Mouse (Mus musculus): Measurements from ENCODE around the gene Bach2. TPM values are rescaled to one million over a fixed set of nuclear protein-coding genes. Genes with fewer than 3 reads are reported as not detected.

Bach2 gene
- total RNA-seq, 2 experiments from 2014 or later: 10.4 to 14.4 TPM

DNA sequence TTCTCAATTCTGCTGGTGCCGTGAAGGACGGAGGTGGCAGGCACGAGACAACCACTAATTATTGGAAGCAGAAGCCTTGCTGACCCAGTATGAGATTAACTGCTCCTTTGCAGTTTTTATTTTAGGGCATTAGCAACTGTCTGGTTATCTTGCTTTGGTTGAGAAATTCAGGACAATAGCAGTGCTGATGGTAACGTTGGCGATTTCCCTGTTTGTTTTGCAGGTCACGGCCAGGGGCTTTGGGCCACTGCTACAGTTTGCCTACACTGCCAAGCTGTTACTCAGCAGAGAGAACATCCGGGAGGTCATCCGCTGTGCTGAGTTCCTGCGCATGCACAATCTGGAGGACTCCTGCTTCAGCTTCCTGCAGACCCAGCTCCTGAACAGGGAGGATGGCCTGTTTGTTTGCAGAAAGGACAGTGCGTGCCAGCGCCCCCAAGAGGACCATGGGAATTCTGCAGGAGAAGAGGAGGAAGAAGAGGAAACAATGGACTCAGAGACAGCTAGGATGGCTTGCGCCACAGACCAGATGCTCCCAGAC, 323.0 kb downstream of the Bach2 start:
- peak; percentile 59 to 75 for DNase-seq (ENCODE audit: low spot score in 2 of 2)
- intact Hi-C loops (cut with DNase I): loop anchor here (5.0 kb wide), 1 partner anchor 319 kb away; no protein-coding TSS in a partner anchor

DNA sequence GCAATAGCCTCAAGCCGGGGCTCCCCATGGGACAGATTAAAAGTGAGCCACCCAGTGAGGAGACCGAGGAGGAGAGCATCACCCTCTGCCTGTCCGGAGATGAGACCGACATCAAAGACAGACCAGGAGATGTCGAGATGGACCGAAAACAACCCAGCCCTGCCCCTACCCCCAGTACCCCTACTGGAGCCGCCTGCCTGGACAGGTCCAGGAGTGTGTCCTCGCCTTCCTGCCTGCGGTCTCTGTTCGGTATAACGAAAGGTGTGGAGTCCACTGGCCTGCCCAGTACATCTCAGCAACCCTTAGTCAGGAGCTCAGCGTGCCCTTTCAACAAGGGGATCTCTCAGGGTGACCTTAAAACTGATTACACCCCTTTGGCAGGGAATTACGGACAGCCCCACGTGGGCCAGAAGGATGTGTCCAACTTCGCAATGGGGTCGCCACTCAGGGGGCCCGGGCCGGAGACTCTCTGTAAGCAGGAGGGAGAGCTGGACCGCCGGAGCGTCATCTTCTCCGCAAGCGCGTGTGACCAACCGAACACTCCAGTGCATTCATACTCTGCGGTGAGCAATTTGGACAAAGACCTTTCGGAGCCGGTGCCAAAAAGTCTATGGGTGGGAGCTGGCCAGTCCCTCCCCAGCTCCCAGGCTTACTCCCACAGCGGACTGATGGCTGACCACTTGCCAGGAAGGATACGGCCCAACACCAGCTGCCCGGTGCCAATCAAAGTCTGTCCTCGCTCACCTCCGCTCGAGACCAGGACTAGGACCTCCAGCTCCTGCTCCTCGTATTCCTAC, 323.9 kb downstream of the Bach2 start:
- intact Hi-C loops (cut with DNase I): loop anchor here (5.0 kb wide), 1 partner anchor 320 kb away; no protein-coding TSS in a partner anchor

DNA sequence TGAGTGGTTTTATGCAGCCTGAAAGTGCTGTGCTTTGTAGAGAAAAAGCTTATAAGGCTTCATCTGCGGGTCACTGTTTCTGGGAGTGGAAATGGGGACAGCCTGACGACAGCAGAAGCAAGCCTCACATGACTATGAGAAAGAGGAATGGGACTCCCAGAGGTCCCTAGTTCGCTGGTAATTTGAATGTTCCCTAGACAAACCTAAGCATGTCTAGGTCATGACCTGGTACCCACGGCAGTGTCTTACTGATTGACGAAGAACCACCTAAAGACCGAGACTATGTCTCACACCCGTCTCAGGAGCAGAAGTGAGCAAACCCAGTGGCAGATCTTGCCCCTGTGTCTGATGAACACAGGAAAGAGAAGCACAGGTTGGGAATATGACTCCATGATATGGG, 325.8 kb downstream of the Bach2 start:
- intact Hi-C loops (cut with DNase I): loop anchor here (5.0 kb wide), 1 partner anchor 322 kb away; no protein-coding TSS in a partner anchor
- no peak for DNase-seq (ENCODE audit: low spot score in 2 of 2)

More for the DNA sequence above, 323.9 kb downstream of the Bach2 start:
- no peak for DNase-seq (ENCODE audit: low spot score in 2 of 2)

DNA sequence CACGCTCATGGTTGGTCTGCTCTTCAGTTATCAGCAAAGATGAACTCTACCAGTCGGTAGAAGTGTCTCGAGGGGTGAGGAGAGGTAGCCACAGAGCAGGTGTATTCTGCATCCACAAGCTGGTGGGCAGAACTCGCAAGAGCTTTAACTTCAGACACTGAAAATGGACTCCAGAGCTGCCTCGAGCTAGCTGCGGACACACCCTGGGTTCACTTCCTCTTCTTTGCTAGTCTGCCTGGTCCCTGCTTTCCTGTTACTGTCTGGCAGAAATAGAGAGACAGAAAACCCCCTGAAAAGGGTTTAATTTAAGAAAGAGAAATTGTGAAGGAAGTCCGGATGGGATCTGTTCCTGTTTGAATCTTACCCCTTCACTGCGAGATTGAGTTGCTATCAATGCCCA, 326.3 kb downstream of the Bach2 start:
- intact Hi-C loops (cut with DNase I): loop anchor here (5.0 kb wide), 1 partner anchor 323 kb away; no protein-coding TSS in a partner anchor
- no peak for DNase-seq (ENCODE audit: low spot score in 2 of 2)

DNA sequence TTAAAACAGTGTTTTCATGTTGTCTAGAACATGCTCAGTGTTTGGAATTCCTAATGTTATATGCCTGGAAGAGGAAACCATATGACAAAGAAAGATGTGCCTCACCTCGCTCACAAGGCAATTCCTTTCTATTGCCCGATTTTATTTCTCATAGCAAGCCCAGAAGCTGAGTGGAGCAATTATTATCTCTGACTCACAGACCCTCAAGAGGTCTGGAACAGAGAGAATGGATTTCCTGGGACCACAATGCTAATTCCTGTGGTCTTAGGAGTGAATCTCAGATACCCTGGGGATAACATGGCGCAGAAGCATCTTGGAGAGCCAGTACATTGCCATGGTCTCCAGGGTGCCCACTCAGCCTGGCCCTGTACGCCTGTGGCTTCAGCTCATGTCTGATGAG, 330.4 kb downstream of the Bach2 start:
- intact Hi-C loops (cut with DNase I): no loop called here
- no peak for DNase-seq (ENCODE audit: low spot score in 2 of 2)

DNA sequence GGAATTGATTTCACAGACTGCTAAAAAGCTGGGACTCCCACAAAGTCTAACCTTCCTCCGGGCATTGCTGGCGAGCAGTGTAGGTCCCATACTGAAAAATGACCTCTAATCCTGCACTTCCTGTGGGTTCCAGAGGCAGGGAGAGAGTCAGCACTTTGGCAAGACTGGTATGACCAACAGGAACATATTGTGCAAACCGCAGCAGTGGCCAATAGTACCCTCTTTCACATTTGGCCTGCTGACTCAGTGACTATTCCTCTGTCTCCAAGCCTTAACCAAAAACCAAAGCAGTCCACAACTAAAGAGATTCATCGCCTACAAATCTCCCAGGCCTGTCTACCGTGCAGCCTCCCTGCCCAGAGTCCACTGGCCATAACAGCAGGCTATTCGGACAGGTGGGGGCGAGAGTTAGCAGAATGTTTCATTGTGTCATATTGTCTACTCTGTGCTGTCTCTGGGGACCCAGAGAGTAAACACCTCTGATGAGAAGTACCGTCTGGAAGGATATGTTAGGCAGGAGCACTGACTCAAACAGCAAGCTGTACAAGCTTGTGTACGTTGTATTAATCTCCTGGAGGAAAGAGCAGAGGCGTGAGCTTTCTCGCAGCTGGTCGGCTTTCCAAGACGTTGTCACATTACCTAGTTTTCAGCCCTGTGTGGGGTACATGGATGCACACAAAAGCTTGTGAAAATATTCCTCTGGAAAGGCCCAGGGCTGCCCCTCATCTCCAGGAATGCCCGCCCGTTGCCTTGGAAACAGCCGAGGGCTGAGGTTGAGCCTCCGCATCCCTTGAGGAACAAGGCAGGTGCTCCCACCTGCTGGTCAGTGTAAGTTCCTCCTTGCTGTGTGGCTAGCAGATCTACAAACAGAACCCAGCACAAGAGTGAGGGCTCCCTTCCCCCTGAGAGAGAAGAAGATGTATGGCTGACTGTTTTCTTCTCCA, 331.7 kb downstream of the Bach2 start:
- peak; percentile 43 to 56 for DNase-seq (ENCODE audit: low spot score in 2 of 2)
- intact Hi-C loops (cut with DNase I): loop anchor here (5.0 kb wide), 2 partner anchors 333 to 418 kb away; partner anchors contain the start of gene Bach2

DNA sequence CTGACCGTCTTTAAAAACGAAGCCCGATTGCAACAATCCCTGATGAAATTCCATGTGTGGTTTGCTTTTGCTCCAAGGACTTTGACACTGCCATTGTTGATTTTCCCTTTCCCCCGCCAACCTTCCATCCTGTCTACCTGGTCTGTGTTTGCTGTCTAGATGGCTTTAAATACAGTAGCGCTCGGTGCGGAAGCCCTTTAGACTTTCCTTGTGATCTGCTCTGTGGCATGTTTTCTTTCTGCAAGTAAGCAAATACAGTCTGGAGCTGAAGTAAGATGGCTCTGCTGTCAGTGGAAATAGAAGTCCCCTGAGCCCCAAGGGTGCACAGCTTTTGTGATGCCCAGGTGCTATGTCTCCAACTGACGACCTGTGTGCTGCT, 332.3 kb downstream of the Bach2 start:
- intact Hi-C loops (cut with DNase I): loop anchor here (5.0 kb wide), 2 partner anchors 334 to 419 kb away; partner anchors contain the start of gene Bach2
- DNase-seq (ENCODE audit: low spot score in 2 of 2): no peak

DNA sequence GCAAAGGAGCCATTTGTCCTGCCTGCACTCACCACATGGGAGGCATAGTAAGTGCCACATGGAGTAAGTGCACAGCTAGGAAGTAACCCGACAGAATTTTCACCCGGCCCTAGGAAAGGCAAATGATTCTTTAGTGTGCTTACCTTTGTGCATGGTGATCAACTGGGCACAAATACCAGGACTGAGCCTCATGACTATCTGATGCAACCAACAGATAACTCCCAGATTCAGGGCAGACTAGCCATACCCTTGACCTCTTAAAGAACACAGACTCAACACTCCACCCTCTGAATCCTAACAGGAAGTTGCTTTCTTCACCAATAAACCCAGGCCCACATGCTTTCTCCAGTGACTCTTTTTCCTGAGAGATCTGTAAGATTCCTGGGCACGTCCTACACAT, 332.8 kb downstream of the Bach2 start:
- intact Hi-C loops (cut with DNase I): loop anchor here (5.0 kb wide), 2 partner anchors 334 to 419 kb away; partner anchors contain the start of gene Bach2
- no peak for DNase-seq (ENCODE audit: low spot score in 2 of 2)

DNA sequence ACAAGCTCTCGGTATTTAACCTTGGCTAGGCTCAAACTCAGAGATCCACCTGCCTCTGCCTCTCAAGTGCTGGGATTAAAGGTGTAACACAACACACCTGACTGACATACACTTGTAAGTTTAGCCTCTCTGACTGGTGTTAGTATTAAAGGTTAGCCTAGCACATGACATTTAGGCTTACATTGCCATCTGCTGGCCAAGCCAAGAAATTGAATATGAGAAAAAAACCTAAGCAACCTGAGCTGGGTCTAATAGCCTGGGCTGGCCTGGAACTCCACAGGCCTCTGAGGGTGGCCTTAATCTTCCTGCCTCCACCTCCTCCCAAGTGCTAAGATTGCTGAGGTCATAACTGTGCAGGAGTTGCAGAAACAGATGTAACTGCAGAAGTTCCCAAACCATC, 333.5 kb downstream of the Bach2 start:
- peak; percentile 39 to 52 for DNase-seq (ENCODE audit: low spot score in 2 of 2)
- intact Hi-C loops (cut with DNase I): loop anchor here (5.0 kb wide), 2 partner anchors 335 to 420 kb away; partner anchors contain the start of gene Bach2

DNA sequence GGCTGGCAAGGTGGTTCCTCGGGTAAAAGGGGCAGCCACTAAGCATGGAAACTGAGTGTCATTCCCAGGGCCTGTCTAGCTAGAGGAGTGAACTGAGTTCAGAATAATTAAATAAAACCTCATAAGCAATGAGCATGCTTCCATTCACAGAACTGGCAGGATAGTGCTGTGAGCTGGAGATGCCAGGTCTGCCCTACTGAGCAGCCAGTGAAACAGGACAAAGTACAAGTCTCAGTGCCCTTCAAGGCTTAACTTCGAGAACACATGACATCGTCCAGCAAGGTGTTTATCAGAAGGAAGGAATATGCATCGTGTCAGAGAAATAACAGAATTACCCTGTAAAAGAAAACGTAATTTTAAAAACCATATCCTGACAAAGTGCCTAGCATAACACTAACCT, 335.0 kb downstream of the Bach2 start:
- intact Hi-C loops (cut with DNase I): loop anchor here (5.0 kb wide), 2 partner anchors 336 to 421 kb away; partner anchors contain the start of gene Bach2
- DNase-seq (ENCODE audit: low spot score in 2 of 2): no peak

DNA sequence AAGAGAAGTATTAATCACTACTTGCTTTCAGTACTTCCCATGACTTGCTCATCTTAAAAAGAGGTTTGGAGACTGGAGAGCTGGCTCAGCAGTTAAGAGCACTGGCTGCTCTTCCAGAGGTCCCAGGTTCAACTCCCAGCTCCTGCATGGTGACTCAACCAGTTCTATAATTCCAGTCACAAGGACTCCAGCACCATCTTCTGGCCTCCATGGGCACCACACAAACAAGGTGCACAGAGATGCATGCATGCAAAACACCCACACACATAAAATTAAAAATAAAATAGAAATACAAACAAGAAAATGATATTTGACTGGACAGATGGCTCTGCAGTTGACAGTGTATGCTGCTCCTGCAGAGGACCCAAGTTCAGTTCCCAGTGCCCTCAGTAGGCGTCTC, 336.0 kb downstream of the Bach2 start:
- no peak for DNase-seq (ENCODE audit: low spot score in 2 of 2)
- intact Hi-C loops (cut with DNase I): loop anchor here (1.0 to 5.0 kb wide), 3 partner anchors 337 to 519 kb away; partner anchors contain the start of gene Bach2

DNA sequence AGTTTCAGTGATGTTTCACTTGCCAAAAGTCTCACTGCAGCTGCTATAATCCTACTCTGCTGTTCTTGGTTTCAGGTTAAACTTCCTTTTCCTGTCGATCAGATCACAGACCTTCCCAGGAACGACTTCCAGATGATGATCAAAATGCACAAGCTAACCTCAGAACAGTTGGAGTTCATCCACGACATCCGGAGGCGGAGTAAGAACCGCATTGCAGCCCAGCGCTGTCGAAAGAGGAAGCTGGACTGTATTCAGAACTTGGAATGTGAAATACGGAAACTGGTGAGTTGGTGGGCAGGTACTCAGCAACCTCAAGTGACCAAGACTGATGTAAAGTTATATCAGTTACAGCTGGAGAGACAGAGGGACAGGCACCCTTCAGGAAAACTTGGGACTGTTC, 336.6 kb downstream of the Bach2 start:
- intact Hi-C loops (cut with DNase I): no loop called here
- no peak for DNase-seq (ENCODE audit: low spot score in 2 of 2)

DNA sequence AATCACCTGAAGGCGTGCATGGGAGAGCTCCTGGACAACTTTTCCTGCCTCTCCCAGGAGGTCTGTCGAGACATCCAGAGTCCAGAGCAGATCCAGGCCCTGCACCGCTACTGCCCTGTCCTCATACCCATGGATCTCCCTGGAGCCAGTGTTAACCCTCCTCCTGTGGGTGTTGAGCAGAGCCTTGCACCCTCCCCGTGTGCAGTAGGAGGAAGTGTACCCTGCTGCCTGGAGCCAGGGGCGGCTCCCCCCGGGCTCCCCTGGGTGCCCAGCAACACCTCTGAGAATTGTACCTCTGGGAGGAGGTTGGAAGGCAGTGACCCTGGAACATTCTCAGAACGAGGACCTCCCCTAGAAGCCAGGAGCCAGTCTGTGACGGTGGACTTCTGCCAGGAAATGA, 341.2 kb downstream of the Bach2 start:
- DNase-seq (ENCODE audit: low spot score in 2 of 2): no peak
- intact Hi-C loops (cut with DNase I): no loop called here

DNA sequence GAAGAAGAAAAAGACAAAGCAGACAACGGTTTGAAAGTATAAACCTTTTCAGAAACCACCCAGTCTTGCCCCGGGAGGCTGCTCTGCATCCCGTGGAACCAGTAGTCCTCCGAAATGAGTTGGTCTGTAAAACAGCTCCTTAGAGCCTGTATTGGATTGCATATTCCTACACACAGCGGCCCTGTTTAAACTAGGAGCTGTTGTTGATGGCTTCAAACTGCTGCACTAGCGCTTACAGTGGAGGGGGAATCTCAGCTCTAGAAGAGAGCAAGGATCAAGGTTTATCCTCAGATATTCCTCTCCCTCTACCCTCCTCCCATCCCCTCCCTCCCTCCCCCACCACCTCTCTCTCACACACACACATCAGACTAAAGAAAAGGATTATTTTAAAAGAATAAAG, 345.6 kb downstream of the Bach2 start:
- no peak for DNase-seq (ENCODE audit: low spot score in 2 of 2)
- intact Hi-C loops (cut with DNase I): no loop called here

DNA sequence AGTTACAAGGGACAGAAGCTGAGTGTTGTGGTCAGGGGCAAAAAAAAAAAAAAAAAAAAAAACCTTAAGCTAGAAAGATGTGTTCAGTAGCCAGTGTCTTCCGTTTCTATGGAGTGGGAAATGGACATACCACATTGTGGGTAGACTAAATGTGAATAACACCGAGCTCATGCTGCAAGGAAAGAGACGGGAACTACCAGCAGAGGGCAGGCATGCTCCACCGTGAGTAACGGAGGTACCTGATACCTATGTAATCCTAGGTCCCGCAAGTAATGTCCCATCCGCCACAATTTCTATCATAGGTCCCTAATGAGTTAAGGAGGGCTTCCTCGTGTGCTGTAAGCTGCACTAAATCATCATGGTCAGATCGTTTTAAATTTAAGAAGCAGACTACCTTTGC, 348.0 kb downstream of the Bach2 start:
- DNase-seq (ENCODE audit: low spot score in 2 of 2): peak in 1 of 2 experiments; percentile 31
- intact Hi-C loops (cut with DNase I): no loop called here

DNA sequence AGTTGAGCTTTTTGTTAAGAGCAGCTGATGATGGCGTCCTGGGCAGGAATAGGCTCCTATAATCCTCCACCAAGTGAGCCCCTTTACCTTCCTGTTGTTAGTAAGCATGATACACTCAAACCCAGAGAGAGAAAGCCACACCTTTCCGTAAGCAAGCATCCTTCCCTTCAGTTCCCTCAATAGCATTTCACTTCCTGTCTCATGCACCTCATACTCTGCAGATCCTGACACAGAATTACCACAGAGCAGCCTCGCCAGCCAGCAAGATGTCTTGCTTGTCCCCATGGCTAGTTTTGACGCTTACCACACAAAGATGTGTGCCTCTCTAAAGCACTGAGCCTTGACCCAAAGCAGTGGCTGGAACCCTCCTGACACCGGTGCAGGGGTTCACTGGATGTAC, 348.9 kb downstream of the Bach2 start:
- intact Hi-C loops (cut with DNase I): no loop called here
- DNase-seq (ENCODE audit: low spot score in 2 of 2): no peak

DNA sequence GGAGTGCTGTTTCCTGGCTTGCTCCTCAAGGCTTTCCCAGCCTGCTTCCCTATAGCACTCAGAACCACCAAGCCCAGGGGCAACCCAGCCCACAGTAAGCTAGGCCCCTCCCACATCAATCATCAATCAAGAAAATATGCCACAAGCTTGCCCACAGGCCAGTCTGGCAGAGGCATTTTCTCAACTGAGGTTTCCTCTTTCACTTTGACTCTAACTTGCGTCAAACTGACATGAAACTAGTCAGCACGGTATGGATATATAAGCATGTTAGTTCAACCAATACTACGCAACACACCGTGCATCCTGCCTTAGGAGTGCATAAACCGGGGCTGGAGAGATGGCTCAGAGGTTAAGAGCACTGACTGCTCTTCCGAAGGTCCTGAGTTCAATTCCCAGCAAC, 349.6 kb downstream of the Bach2 start:
- DNase-seq (ENCODE audit: low spot score in 2 of 2): no peak
- intact Hi-C loops (cut with DNase I): no loop called here

DNA sequence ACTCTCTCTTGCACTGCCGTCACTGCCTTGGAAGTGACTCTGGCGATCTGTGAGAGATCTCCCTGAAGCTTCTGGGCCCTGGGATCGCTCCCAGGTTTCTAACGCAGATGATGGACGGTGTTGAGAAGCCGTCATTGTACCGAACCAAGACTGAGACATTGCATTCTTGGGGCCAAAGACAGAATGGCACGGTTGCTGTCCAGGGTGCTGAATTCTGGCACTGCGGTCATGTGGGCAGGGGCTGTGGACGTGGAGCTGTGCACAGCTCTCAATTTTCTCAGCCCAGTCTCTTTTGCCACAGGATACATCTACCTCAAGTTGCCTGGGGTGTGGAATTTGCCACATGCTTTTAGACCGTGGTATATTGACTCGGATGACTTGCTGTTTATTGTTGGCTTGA, 362.5 kb downstream of the Bach2 start:
- intact Hi-C loops (cut with DNase I): no loop called here
- no peak for DNase-seq (ENCODE audit: low spot score in 2 of 2)

DNA sequence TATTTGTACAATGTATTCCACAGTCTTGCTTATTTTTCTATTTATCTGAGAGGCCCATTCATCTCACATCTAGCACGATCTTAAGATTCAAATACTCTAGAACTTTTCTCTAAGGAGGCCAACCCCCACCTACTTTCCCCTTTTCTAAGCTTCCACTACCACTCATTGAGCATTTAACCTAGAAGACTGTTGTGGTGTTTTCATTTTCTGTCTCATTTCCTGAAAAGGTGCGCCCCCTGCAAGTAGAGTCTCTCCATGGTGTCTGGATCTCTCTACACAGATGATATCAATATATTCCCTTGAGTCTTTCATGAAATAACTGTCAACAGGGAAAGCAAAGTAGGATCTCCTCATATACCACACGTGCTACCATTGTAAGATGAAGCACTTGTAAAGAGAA, 364.1 kb downstream of the Bach2 start, which contains the start of gene Gja10:
Gja10 (minus strand) TSS at position 101 of the 400 bp plus-strand sequence.
- intact Hi-C loops (cut with DNase I): no loop called here
- DNase-seq (ENCODE audit: low spot score in 2 of 2): no peak

Measured in left cerebral cortex, postnatal 25 days (tissue).